Mouse (Mus musculus): ENCODE data around the gene Slc22a17. TPM values are rescaled to one million over a fixed set of nuclear protein-coding genes. Genes with fewer than 3 reads are reported as not detected.

Slc22a17 gene
- total RNA-seq, 2 experiments from 2014 or later = not detected

DNA sequence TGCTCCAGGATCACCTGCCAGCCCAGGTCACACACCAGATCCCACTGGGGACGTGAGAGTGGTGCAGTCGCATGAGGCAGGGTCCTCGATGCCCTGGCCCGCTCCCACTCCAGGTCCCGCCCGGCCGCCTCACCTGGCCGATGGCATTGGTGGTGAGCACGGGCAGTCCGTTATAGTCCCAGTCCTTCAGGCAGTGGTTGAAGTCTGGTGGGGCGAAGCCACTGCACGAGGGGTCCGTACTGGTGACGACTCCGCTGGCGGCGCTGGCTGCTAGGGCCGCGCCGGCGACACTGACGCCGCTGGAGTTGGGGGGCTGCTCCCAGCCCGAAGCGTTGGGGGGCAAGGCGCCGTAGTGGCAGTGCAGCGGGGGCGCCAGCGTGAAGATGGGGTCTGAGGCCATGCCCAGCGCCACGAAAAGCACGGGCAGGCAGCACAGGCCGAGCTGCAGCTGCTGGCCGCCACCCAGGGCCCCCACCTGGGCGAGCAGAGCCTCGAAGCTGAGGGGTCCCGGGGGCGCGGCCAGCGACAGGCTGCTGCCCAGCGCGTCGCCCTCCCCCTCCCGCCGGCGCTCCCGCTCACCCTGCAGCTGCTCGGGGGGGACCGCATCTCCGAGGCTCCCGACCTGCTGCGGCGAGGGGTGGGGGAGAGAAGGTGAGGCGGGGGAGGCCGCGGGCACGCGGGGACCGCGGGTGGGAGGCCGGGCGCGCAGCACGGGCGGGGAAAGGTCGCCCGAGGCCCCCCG lies 652 bp downstream of the Slc22a17 start:
- no peak for ATAC-seq (replicated peaks; ENCODE audit: low FRiP score, poor library complexity, severe bottlenecking)

DNA sequence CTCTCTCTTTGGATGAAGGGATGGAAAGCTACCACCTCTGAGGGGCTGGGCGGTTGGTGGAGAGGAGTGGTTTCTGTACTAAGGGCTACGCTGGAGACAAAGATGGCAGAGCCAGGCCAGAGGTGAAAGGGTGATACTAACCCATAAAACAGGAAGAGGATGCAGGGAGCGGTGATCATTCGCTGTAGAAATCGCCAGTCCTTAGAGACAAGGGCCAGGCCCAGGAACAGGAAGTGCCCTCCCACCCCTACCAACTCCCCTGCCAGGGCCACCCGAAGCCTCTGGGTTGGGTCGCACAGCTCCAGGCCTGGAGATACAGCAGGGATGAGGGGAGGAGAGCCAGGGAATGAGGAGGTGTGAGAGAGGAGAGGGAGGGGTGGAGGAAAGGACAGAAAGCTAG lies 4.2 kb downstream of the Slc22a17 start:
- ATAC-seq (replicated peaks; ENCODE audit: low FRiP score, poor library complexity, severe bottlenecking) = no peak

DNA sequence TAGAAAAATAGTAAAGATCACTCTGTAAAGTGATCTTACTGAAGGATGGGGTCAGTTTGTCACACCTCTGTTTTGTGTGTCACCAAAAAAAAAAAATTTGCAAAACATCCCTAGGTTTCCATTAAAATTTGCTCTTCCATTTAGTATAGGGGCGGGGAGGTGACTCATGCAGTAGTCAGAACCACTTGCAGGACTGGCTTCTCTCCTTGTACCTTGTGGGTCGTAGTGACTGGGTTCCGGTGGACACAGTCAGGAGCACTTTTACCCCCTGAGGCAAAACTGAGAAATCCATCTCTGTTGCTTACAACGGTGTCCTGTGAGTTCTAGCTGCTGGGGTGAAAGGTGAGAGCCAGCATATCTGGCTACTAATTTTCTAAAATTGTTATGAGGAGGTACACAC lies 9.3 kb downstream of the Slc22a17 start:
- ATAC-seq (replicated peaks; ENCODE audit: low FRiP score, poor library complexity, severe bottlenecking) = no peak

DNA sequence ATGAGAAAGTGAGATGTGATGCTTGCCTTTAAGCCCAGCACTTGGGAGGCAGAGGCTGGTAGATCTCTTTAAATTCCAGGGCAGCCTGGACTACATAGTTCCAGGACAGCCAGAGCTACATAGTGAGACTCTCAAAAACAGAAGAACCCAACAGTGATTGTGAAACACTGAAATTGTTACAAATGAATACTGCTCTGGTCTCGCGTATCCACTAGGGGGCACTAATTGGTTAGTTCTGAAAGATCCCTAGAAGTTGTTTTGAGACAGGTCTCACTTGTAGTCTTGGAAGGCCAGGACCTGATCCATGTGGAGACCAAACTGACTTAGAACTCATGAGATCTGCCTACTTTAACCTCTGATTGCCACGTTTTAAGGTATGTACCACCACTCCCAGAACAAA lies 12.5 kb downstream of the Slc22a17 start:
- peak; percentile 56; the same call in 1 of the 2 replicates for ATAC-seq (replicated peaks; ENCODE audit: low FRiP score, poor library complexity, severe bottlenecking)

DNA sequence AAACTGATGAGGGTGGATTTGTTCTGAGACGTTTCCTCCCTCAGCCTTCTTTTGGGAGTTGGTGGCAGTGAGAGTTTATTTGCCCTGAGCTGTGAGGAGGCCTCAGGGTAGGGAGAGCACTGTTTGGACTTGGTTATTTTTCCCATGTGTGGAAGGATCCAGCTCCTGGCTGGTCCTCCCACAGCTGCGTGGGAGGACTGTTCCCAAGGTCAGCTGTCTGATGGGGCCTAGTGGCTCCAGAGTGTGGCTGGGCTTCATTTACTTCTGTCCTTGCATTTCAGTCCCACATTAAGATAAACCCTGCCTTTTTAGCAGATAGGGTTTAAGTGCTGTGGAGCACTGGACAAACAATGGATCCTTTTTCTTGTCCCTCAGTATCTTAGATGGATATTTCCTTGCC lies 15.5 kb downstream of the Slc22a17 start:
- ATAC-seq (replicated peaks; ENCODE audit: low FRiP score, poor library complexity, severe bottlenecking) = no peak

DNA sequence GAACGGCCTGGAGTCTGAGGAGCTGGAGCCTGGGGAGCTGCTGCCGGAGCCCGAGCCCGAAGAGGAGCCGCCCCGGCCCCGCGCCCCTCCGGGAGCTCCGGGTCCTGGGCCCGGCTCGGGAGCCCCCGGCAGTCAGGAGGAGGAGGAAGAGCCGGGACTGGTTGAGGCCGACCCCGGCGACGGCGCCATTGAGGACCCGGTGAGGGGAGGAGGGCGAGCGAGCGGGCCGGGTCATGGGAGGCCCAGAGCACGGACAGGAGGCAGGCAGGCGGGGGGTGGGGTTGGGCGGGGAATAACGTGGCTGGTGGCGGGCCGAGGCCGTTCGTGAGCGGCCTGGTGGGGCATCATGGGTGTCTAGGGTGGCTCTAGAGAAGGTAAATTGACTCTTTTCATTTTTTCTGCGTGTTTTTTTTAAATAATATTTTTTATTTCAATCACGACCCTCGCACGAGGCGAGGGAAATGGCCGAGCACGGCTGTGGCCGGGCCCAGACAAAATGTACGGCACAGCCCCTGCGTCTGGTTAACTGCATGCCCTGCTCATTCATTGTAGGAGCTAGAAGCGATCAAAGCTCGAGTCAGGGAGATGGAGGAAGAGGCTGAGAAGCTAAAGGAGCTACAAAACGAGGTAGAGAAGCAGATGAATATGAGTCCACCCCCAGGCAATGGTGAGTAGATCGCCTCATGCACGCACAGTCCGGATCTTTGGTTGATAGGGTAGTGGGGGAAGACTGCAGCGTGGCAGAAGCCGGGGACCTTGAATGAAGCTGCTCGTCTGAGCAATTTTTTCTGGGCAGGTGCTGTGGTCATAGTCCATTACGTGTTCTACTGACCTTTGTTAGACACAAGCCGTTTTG lies 18.4 kb downstream of the Slc22a17 start:
- ATAC-seq (replicated peaks; ENCODE audit: low FRiP score, poor library complexity, severe bottlenecking) = peak; percentile 36; the same call in 1 of the 2 replicates

DNA sequence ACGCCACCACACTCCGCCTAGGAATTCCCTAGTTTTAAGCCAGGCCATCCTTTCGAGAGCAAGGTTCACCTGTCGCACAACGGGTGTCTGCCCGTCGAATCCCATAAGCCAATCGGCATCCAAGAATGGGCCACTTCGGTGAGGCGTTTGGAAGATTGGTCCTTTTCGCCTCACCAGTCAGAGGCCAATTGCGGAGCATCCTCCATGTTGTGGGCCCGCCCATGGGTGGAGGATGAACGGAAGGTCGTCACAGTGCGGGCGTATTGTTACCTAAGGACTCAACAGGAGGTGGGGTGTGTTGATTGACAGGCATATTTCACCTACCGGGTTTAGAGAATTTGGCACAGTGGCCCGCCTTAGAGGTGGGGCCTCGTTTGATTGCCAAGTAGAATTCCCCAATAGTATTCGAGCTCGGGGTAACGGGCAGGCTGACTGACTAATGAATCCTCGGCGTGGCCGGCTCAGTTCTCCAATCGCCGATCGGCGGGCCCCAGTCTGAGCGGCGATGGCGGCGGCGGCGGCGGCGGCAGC lies 19.2 kb downstream of the Slc22a17 start:
- peak; percentile 97 for ATAC-seq (replicated peaks; ENCODE audit: low FRiP score, poor library complexity, severe bottlenecking)

DNA sequence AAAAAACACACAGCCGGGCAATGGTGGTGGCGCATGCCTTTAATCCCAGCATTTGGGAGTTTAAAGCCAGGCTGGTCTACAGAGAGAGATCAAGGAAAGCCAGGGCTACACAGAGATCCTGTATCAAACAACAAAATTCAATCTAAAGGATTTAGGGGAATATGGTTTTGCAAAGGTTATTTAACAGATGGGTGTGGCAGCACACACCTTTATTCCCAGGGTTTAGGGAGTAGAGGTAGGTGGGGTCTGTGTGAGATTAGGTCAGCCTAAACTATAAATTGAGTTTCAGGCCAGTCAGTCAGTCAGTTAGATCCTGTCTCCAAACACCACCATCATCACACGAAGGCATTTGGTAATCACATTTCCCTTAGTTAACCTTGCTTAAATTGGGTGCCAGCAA lies 20.7 kb downstream of the Slc22a17 start, which contains the start of gene Pabpn1:
Pabpn1 (plus strand) TSS at position 301 of the 400 bp plus-strand sequence.
- ATAC-seq (replicated peaks; ENCODE audit: low FRiP score, poor library complexity, severe bottlenecking) = no peak

DNA sequence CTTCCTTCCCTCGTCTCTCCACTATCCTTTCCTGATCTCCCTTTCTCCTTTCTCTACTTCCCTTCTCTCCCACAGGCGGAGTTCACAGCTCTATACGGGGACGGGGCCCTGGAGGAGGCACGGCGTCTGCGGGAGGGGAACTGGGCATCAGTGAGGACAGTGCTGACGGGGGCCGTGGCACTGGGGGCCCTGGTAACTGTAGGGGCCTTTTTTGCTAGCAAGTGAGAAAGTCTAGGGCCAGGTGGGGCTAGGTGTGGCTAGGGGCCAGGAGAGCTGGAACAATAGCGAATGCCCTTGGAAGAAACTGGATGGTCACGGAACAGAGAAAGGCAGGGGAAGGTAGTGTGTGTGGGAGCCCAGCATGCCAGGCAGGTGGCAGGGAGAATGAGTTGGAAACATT lies 27.6 kb downstream of the Slc22a17 start:
- ATAC-seq (replicated peaks; ENCODE audit: low FRiP score, poor library complexity, severe bottlenecking) = no peak

DNA sequence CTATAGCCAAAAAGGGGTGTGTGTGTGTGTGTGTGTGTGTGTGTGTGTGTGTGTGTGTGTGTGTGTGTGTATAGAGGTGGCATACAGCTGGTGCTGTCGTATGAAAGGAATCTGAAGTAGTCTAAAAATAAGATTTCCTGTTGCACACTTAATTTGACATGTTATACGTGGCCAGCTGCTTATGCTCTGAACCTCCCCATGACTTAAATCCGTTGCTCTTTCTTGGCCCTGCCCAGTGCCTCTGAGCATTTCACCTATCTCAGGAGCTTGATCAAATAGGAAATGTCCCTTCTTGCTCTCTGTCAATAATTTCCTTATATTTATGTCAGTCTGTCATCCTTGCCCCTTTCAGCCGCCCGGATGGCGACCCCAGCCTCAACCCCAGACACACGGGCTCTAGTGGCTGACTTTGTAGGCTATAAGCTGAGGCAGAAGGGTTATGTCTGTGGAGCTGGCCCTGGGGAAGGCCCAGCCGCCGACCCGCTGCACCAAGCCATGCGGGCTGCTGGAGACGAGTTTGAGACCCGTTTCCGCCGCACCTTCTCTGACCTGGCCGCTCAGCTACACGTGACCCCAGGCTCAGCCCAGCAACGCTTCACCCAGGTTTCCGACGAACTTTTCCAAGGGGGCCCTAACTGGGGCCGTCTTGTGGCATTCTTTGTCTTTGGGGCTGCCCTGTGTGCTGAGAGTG lies 28.8 kb downstream of the Slc22a17 start:
- no peak for ATAC-seq (replicated peaks; ENCODE audit: low FRiP score, poor library complexity, severe bottlenecking)

DNA sequence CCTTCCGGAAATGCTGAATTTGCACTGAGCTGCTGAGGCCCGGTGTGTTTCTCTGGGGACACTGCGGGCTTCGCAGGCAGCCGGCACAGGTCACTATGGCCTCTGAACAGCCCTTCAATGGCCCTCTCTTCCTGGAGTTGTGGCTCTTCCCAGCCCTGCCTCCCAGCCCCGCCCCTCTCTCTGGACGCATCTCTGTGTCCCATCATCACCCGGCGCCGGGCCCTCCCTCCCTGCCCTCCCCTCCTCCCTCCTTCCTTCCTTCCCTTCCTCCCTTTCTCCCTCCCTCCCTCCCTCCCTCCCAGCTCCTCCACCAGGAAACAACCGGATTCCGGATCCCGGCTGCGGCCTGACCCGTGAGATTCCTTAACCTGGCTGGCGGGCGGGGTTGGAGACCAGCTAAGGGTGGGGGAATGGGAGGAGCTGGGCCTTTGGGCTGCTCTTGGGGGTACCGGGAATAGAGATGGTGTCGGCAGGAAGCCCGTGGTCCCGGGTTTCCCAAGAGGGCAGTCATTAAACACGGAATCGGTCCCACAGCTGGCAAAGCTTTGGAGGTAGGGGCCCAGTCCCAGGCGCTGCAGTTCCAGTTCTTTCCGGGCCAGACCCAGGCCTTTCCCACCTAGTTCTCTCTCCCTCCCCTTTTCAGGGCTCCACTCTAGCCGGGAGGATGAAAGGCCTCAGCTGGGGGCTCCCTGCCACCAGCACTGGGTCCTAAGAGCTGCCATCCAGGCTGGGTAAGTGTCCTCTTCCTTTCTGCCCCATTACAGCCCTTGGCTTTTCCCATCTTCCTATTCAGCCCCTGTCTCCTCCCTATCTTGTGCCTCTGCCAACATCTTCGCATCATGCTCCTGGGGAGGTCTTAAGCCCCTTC lies 29.5 kb downstream of the Slc22a17 start, which contains the start of the genes Bcl2l2 and Gm20521:
Bcl2l2 (plus strand) TSS at position 224 of the 868 bp plus-strand sequence.
Gm20521 (plus strand) TSS at position 288 of the 868 bp plus-strand sequence.
- ATAC-seq (replicated peaks; ENCODE audit: low FRiP score, poor library complexity, severe bottlenecking) = peak; percentile 84

DNA sequence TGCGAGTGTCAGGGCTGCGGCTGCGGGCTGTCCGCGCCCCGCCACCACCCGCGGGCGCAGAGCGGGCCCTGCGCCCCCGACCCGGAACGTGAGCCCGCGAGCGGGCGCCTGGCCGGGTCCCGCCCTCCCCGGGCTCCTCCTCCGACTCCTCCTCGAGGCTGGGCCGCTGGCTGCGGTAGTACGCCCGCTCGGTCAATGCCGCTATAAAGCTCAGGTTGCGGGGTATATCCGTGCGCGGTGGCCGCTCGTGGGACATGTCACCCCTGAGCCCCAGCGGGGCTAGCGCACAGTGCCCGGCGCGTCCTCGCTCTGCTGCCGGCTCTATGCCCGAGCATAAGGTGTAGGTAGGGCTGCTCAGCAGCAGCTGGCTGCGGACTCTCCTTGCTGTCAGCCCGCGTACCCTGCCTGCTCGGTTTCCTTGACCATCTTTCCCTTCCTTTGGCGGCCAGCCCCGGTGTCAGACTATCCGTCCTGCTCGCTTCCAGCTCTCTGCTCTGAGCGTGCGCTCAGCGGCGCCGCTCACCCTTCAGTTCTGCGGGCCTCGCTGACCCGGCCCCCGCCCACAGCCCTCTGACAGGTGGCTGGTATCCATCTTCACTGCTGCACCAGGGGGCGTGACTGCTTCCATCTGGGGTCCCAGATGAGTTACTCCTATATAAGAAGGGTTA lies 35.8 kb downstream of the Slc22a17 start, which contains the start of gene Ppp1r3e:
Ppp1r3e (minus strand) TSS at position 503 of the 668 bp plus-strand sequence.
- peak; percentile 65 for ATAC-seq (replicated peaks; ENCODE audit: low FRiP score, poor library complexity, severe bottlenecking)

DNA sequence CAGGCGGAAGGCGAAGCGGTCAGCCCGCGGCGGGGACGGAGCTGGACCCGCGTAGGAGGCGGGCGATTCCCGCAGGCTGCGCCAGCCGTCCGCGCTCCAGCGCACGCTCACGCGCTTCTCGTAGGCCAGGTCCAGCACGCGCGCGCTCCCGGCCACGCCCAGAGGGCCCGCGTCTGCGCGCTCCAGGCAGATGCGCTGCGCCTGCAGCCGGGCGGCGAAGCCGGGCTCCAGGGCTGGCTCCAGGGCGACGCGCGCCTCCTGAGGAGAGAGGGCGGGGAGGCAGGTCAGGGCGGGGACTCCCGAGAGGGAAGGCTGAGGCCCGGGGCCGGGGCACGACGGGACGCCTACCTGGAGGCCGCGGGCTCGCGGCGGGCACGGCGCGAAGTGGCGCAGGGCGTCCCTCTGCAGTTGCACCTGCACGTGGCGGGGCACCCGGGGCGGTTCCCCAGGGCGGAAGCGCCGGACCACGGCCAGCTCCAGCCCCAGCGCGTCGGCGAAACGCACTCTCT lies 36.3 kb downstream of the Slc22a17 start:
- peak; percentile 94 for ATAC-seq (replicated peaks; ENCODE audit: low FRiP score, poor library complexity, severe bottlenecking)

DNA sequence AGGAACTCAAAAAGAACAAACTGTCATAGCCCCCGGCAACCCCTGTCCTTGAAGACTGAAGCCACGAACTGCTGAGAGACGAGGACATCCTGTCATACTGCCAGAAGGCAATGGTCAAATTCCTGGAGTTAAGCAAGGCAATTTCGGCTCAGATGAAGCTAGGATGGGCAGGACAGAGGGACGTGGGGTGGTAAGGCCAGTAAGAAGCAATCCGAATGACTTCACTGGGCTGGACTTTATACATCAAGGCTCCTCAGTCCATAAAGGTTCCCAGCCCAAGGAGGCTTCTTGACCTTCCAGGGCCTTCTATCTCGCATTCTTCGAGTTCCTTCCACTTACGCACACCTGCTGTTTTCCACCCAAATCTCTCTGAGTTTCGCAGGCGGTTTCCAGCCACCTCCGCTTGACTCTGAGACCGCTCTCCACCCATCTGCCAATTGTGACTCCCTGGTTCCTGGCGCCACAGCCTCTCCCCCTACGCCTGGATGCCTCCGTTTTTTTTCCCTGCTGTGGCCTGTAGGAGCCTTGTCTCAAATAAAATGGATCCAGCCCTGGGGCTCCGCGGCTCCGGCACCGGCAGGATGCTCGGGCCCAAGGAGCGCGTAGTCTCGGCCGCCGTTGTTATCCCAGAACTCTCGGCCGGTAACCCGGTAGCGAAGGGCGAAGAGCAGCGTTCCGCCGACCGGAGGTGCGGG lies 36.9 kb downstream of the Slc22a17 start:
- ATAC-seq (replicated peaks; ENCODE audit: low FRiP score, poor library complexity, severe bottlenecking) = no peak

DNA sequence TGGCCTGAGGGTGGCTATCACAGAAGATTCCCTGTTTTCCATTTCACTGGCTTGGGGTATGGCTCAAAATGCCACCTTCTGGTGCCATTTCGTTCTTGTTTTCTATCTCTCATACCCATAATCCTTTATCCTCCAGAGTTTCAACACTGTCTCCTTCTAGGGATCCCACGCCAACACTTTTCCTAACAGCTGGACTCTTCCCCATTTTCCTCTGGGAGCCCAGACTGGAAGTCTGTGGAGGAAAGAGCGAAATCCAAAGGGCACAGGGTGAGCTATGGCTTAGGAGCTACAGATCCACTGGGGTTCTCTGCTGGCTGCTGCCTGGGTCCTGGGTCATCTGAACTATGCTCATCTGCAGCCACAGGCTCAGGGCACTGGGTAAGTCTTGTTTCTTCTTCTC lies 38.8 kb downstream of the Slc22a17 start:
- ATAC-seq (replicated peaks; ENCODE audit: low FRiP score, poor library complexity, severe bottlenecking) = no peak

DNA sequence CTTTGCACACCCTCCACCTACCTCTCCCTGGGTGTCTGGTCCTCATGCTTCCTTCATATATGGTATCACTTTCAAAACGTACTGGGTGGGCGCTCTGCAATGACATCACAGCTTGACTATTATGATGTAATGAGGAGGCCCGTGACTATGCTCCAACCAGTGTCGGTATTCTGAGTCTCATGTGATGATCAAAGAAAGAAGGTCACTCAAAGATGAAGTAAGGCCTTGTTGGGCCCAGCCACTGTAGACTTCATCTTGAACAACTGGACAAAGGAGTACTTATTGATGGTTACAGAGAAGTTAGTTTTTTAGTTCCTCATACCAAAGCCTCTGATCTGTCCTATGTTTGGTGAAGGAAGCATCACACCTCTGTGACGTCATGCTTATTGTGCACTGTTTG lies 42.1 kb downstream of the Slc22a17 start, which contains the start of gene Homez:
Homez (minus strand) TSS at position 101 of the 400 bp plus-strand sequence.
- no peak for ATAC-seq (replicated peaks; ENCODE audit: low FRiP score, poor library complexity, severe bottlenecking)

DNA sequence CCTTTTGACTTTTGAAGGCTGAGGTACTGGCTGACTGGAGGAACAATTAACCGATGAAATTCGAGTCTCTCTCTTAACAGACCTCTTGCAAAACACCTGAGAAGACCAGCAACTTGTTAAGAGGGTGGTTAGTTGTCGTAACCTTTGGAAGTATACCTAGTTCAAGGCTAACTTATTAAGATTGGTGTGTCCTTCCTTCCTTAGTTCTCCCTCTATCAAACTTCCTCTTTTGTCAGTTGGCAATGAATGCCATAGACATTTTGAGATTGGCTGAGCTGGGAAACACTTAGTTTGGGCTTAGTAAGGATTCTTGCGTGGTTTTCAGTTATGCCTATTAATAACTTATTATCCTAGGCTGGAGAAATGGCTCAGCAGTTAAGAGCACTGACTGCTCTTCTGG lies 44.9 kb downstream of the Slc22a17 start:
- no peak for ATAC-seq (replicated peaks; ENCODE audit: low FRiP score, poor library complexity, severe bottlenecking)

DNA sequence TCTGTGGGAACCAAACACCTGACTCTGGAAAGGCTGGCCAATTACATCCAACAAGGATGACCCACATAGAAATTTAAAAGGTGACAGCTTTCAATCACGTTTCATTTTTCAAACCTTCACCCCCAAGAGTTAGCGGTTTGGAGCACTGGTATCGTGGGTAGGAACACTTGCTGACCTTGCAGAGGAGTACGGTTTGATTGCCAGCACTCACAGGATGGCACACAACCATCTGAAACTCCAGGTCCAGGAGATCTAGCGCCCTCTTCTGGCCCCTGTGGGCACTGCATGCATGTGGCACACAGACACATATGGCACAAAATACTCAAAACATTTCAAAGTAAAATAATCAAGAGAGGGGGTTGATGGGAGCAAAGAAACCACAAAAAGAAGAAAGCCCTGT lies 46.0 kb downstream of the Slc22a17 start:
- ATAC-seq (replicated peaks; ENCODE audit: low FRiP score, poor library complexity, severe bottlenecking) = no peak

Measured in erythroid progenitor cell, adult 5-6 weeks (primary cell).